Mouse (Mus musculus): ENCODE data around the gene Impdh1.

Impdh1 gene

DNA sequence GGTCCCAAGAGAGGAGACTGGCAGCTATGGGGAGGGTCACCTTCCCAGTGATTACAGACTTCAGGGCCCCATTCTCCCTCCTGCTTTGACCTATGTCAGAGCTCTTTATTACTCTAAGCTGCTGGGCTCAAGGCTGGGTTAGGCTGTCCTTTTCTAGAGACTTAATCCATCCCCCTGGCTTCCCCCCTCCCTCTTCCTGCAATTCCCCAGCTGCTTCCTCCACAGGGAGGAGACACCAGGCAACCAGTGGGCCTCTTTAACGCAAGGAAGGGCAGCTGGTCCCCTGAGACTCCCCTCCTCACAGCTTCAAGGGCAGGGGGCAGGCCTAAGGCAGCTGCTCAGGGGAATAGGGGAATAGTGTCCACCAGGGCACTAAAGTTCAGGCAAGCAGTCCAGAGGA, 1.9 kb downstream of the Impdh1 start:
- in situ Hi-C loops (cut with MboI; ENCODE audit: low sequenced_read_pairs), result no loop called here

- in situ Hi-C loops (cut with MboI; ENCODE audit: low sequenced_read_pairs), result no loop called here
These were observed 2.7 kb downstream of the Impdh1 start for GRCm38 (mm10) chr6:29213436-29213835.

GRCm38 (mm10) chr6:29211806-29212492, 4.2 kb downstream of the Impdh1 start:
- in situ Hi-C loops (cut with MboI; ENCODE audit: low sequenced_read_pairs), result no loop called here

- in situ Hi-C loops (cut with MboI; ENCODE audit: low sequenced_read_pairs), result no loop called here
These were observed 5.0 kb downstream of the Impdh1 start for GRCm38 (mm10) chr6:29211146-29211545.

DNA sequence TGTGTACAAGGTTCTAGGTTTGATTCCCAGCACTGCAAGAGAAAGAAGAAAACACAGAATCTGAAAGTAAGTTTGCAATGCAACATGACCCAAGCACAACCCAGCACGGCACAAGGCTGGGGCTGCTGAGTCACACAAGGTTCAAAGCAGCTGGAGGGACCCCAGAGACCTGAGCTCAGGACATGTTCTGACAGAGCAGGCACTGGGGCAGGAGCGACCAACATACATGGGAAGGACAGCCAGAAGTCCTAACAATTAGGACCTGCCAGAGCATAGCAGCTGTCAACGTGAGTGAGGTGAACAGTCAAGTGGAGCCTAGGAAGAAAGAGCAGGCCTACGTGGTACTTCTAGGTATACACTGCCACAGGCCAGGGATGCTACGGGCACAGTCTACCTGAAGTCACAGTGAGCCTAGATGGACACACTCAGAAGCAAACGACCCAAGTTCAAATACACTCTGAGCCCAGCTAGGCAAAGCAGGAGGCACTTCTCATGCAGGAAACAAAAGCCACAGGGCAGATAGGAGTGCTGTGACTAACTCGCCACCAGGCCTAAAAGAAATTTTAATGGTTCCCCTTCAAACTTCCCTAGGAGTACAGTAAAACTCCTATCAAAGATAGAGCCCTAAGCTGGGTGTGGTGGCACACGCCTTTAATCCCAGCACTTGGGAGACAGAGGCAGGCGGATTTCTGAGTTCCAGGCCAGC, 5.8 kb downstream of the Impdh1 start:
- in situ Hi-C loops (cut with MboI; ENCODE audit: low sequenced_read_pairs), result no loop called here

- in situ Hi-C loops (cut with MboI; ENCODE audit: low sequenced_read_pairs), result loop anchor here (5.0 to 10.0 kb wide), 2 partner anchors 34 to 67 kb away; partner anchors contain the start of genes Fam71f2 and Hilpda
These were observed 8.0 kb downstream of the Impdh1 start for GRCm38 (mm10) chr6:29208178-29208577.

- in situ Hi-C loops (cut with MboI; ENCODE audit: low sequenced_read_pairs), result loop anchor here (5.0 to 10.0 kb wide), 2 partner anchors 35 to 68 kb away; partner anchors contain the start of genes Fam71f2 and Hilpda
These were observed 9.1 kb downstream of the Impdh1 start for GRCm38 (mm10) chr6:29207017-29207416.

DNA sequence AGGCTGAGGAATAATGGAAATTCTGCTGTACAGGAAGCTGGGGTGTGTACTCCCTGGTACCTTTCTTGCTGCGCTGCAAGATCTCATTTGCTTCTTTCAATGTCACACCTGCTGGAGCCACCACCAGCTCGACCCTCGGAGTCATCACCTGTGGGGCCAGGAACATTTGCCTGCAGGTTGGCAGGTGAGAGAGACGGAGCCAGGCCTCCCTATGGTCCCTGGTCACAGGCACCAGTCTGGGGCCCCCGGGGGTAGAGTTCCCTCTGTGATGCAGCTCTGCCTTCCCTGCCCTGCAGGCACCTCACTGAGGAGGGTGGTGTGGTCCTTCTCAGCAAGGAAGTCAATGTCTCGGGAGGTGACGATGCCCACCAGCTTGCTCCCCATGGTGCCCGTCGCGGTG, 10.2 kb downstream of the Impdh1 start:
- in situ Hi-C loops (cut with MboI; ENCODE audit: low sequenced_read_pairs), result loop anchor here (5.0 to 10.0 kb wide), 2 partner anchors 36 to 69 kb away; partner anchors contain the start of genes Fam71f2 and Hilpda

DNA sequence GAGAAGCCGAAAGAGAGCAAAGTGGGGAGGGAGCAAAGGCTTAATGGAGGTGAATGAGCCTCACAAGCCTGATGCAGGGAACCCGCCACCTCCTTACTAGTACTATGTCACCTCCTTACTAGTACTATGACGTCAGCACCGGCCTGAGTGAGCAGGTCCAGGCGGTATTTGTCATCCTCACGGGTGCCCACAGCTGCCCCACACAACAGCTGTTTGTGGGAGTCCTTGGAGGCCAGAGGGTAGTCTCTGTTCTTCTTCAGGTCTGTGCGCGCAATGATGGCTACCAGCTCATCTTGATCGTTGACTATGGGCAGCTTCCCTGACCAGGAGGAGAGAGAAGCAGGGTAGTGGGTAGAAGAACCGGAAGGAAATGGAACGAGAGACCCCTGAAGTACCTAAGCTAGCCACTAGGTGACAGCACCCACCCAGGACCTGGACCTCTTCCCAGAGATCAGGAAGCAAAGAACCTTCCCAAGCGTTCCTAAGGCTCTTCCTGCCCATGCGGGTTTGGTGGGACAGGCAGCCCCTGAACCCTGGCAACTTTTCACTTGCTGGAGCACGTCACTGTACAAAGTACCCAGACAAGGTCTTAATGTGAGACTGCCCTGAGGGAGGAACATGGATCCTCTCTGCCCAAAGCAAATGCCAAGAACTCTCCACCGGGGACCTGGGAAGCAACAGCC, 11.1 kb downstream of the Impdh1 start:
- in situ Hi-C loops (cut with MboI; ENCODE audit: low sequenced_read_pairs), result loop anchor here (5.0 to 10.0 kb wide), 3 partner anchors 37 to 70 kb away; partner anchors contain the start of genes Fam71f2, Hilpda and Rbm28

- in situ Hi-C loops (cut with MboI; ENCODE audit: low sequenced_read_pairs), result loop anchor here (5.0 to 10.0 kb wide), 2 partner anchors 37 to 71 kb away; partner anchors contain the start of genes Fam71f2, Hilpda and Rbm28
These were observed 12.1 kb downstream of the Impdh1 start for GRCm38 (mm10) chr6:29203861-29204585.

DNA sequence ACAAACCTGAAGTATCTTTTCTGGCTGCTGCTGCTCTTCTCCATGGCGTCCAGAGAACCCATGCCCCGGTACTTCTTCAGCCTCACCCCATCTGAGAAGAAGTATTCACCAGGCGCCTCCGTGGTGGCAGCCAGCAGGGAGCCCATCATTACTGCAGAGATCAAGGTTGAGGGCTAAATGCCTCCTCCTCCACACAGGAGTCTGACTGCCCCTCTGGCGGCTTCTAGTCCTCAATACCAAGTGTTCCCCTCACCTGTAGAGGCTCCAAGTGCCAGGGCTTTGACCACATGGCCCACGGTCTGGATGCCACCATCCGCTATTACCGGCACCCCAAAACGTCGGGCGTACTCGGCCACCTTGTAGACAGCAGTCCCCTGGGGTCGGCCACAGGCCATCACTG, 13.1 kb downstream of the Impdh1 start:
- in situ Hi-C loops (cut with MboI; ENCODE audit: low sequenced_read_pairs), result loop anchor here (5.0 to 10.0 kb wide), 2 partner anchors 36 to 72 kb away; partner anchors contain the start of genes Fam71f2, Hilpda and Rbm28

DNA sequence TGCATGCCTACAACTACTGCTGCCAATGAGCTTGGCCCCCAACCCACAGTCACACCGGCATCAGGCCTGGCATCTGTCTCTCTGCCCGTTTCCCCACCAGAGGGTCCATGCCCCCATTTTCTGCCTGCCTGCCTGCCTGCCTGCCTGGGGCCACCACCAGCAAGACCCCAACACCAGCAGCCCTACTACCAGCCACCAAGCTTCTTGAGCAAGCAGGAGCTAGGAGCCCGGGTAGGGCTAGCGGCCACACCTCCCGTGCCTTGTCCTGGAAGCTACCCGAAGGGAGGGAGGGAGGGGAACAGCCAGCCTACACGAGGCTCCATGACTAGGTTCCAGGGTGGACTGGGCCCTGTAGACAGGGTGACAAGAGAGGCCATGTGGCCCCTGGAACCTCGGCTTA, 14.2 kb downstream of the Impdh1 start:
- in situ Hi-C loops (cut with MboI; ENCODE audit: low sequenced_read_pairs), result loop anchor here (5.0 to 10.0 kb wide), 2 partner anchors 35 to 73 kb away; partner anchors contain the start of genes Fam71f2, Hilpda and Rbm28

- in situ Hi-C loops (cut with MboI; ENCODE audit: low sequenced_read_pairs), result loop anchor here (5.0 to 10.0 kb wide), 2 partner anchors 34 to 73 kb away; partner anchors contain the start of genes Fam71f2, Hilpda and Rbm28
These were observed 14.8 kb downstream of the Impdh1 start for GRCm38 (mm10) chr6:29201341-29201740.

DNA sequence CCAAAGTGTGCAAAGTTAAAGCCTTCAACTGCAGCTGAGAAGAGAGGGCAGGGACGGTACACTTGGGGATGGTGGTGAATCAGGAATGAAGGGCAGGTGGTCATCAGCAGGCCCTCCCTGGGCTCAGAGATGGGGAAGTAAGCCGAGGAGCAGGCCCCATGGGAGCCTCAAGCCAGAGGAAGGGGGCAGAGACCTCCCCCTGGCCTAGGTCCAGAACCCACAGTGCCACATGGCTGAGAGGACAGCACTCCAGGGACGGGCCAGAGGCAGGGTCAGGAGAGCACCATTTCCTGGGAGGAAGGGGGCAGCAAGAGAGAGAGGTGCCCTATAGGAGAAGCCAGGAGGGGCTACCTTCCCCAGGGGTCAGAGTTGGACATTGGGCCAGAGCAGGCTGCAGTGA, 15.7 kb downstream of the Impdh1 start:
- in situ Hi-C loops (cut with MboI; ENCODE audit: low sequenced_read_pairs), result loop anchor here (5.0 to 10.0 kb wide), 2 partner anchors 33 to 74 kb away; partner anchors contain the start of genes Fam71f2, Hilpda and Rbm28

DNA sequence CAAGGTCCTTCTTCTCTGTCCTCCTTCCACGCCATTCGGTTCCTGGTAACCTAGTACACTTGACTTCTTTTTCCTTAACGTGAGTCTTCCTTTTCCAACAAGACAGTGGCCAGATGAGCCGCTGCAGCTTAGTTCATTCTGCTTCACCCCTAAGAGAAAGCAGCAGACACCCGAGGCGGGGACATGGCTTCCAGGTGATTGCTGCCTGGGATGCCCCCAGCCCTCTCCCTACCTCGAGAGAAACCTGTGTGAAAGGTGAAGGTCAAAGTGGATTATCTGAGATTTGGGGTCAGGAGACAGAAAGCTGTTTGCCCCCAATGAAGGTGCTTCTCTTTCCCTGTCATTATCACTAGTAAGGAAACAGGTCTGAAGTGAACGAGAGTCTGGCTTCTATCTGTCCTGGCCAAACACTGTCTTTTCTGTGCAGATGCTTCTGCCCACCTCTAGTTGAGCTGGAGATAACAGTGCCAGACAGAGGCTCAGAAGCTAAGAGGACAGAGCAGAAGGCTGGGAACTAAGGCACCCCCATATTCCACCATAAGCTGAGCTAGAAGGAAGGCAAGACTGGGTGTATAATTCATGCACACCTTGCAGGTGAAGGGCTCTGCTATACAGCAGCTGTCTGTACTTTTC, 16.8 kb downstream of the Impdh1 start:
- in situ Hi-C loops (cut with MboI; ENCODE audit: low sequenced_read_pairs), result no loop called here

DNA sequence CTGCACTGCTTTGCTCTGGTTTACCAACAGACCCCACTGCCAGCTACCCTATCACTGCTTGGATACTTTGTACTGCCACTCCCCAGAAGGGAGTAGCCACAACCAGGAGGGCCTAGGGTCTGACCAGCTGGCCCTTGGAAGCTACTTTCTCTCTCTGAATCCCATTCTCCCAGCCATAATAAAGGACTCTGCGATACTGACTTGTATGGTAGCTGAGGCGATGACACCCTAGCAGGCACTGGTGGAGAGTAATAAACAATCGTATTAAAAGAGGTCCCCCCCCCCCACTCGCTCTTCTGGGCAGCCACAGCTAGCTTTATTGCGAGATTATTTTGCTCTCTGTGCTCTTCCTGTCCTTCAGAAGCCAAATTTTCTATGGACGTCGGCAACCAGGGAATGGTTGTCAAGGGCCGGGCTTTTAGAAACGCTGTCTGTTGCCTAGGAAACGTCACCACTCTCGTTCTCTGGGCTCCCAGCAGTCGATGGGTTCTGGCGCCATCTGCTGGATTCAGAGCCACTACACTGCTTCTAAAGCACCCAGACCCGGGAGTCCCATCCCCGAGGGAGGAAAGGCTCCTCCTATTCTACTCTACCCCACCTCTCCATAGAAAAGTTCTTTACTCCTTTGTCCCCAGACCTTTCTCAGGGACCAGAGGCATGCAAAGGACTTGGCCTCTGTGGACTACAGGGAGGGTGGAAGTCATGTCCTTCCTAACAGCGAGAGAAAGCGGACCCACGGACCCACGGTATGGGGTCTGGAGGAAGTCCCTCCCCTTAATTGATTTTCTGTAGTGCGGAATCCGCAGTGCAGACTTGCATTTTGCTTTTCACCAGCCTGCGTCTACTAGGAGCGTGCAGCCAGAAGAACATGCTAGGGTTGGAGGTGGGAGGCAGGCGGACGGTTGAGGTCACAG, 17.6 kb downstream of the Impdh1 start:
- in situ Hi-C loops (cut with MboI; ENCODE audit: low sequenced_read_pairs), result no loop called here

- in situ Hi-C loops (cut with MboI; ENCODE audit: low sequenced_read_pairs), result no loop called here
These were observed 20.1 kb downstream of the Impdh1 start for GRCm38 (mm10) chr6:29195846-29196698.

GRCm38 (mm10) chr6:29195146-29195545, 21.0 kb downstream of the Impdh1 start:
- in situ Hi-C loops (cut with MboI; ENCODE audit: low sequenced_read_pairs), result no loop called here
